Mouse (Mus musculus) thymus, postnatal 10 days (tissue): ENCODE data around the gene Psip1.
A peak's percentile ranks its signal among the peaks of the same experiment; 100 is the strongest.
"Not testable (repeated sequence)": the region's sequence is repeated elsewhere in the genome, so short reads cannot be mapped to it uniquely, and the experiment has no call there.

ENCODE experiments used
- DNase-seq, 2 experiments: peaks; one replicate each; pipeline ENCODE4 v3.0.0; 2021; ENCODE audit warnings: low spot score in 2 of 2

The Psip1 gene

GRCm38 (mm10) chr4:83486117-83486901 is at the start of gene Psip1:
Psip1 (minus strand) TSS chr4:83486459.
- peak; percentile 92 to 95 for DNase-seq

GRCm38 (mm10) chr4:83534024-83534423 is 47.8 kb upstream of the Psip1 start:
- DNase-seq = no peak

GRCm38 (mm10) chr4:83533168-83533911 is 47.1 kb upstream of the Psip1 start:
- no peak for DNase-seq

GRCm38 (mm10) chr4:83530060-83530459 is 43.8 kb upstream of the Psip1 start:
- DNase-seq = not testable (repeated sequence)

GRCm38 (mm10) chr4:83527921-83528320 is 41.7 kb upstream of the Psip1 start:
- peak; percentile 53 to 59 for DNase-seq

- DNase-seq = no peak
Observed at GRCm38 (mm10) chr4:83526988-83527334, 40.7 kb upstream of the Psip1 start.

GRCm38 (mm10) chr4:83526270-83526987 is 40.2 kb upstream of the Psip1 start:
- no peak for DNase-seq

- DNase-seq = no peak
Observed at GRCm38 (mm10) chr4:83525690-83526055, 39.4 kb upstream of the Psip1 start.

- peak; percentile 94 for DNase-seq
Observed at GRCm38 (mm10) chr4:83524843-83525689, 38.8 kb upstream of the Psip1 start, which contains the start of gene Ccdc171. Ccdc171 (plus strand) TSS chr4:83525545.

GRCm38 (mm10) chr4:83524456-83524842 is 38.2 kb upstream of the Psip1 start:
- no peak for DNase-seq

GRCm38 (mm10) chr4:83522066-83522465 is 35.8 kb upstream of the Psip1 start:
- no peak for DNase-seq

- DNase-seq = no peak
Observed at GRCm38 (mm10) chr4:83520308-83520707, 34.0 kb upstream of the Psip1 start.

GRCm38 (mm10) chr4:83519807-83520206 is 33.5 kb upstream of the Psip1 start:
- DNase-seq = no peak

GRCm38 (mm10) chr4:83519148-83519547 is 32.9 kb upstream of the Psip1 start:
- no peak for DNase-seq

GRCm38 (mm10) chr4:83516144-83516543 is 29.9 kb upstream of the Psip1 start:
- DNase-seq = not testable (repeated sequence)

- peak in 1 of 2 experiments; percentile 30 for DNase-seq
Observed at GRCm38 (mm10) chr4:83514976-83515669, 28.9 kb upstream of the Psip1 start.

- no peak for DNase-seq
Observed at GRCm38 (mm10) chr4:83514183-83514582, 27.9 kb upstream of the Psip1 start.

- no peak for DNase-seq
Observed at GRCm38 (mm10) chr4:83512644-83513043, 26.4 kb upstream of the Psip1 start.

- DNase-seq = no peak
Observed at GRCm38 (mm10) chr4:83512217-83512616, 26.0 kb upstream of the Psip1 start.

- DNase-seq = no peak
Observed at GRCm38 (mm10) chr4:83511083-83511482, 24.8 kb upstream of the Psip1 start.

GRCm38 (mm10) chr4:83509600-83509999 is 23.3 kb upstream of the Psip1 start:
- DNase-seq = no peak
